Mouse (Mus musculus): Measurements from ENCODE around the gene March1. TPM values are rescaled to one million over a fixed set of nuclear protein-coding genes. Genes with fewer than 3 reads are reported as not detected.

The March1 gene
- polyA plus RNA-seq, 1 experiment from 2014 or later, result 0.77 TPM

DNA sequence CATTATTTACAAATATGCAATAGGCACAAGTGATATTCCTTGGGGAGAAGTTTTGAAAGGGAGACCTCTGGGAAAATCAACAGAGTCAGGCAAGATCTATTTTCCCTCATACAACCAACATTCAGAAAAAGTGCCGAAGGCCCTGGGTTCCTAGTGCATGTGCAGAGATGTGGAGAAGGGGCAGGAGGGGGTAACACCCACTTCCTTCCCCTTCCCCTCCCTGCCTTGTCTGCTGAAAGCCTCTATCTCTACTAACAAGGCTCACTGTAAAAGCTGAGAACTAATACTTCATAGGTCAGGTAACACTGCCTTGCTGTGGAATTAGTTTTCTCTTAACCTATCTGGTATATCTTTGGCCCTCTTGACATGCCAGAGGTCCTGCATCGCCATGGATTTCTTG is 812.9 kb downstream of the March1 start:
- Histone ChIP-seq H3K4me1 (no peaks in the 10 kb centered on the region), H3K9ac (no peak overlapping the region), H3K4me3 (replicated peaks) (no peak overlapping the region), H3K27ac (replicated peaks) (no peak overlapping the region), H3K4me2 (replicated peaks) (no peak overlapping the region), H3K27me3 (no peaks in the 10 kb centered on the region), H3K9me3 (replicated peaks) (no peaks in the 10 kb centered on the region), H3K36me3 (no peaks in the 10 kb centered on the region)
- no peak for ATAC-seq (ENCODE audit: insufficient number of reproducible peaks, low FRiP score, low TSS enrichment, low read depth)
- WGBS, result 60% methylated on average over 2 of the region's 2 CpGs

DNA sequence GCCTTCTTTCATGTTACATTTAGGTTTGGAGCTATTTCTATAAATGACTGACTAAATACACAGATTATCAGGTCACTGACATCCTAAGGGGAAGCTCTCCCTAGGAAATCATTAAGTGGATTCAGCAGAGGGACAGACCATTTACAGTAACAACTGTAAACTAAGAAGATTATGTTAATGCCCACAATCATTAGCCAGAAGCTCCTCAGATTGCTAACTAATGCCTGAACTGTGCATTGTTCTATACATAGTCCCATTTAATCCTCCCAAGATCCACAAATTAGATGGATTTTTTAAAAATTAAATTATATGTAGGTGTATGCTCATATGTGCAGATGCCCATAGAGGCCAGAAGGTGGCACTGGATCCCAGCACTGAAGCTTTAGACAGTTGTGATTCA is 815.9 kb downstream of the March1 start:
- H3K9me3 ChIP-seq (replicated peaks), result no peaks in the 10 kb centered on the region
- H3K27ac ChIP-seq (replicated peaks), result no peak overlapping the region
- H3K36me3 ChIP-seq, result no peaks in the 10 kb centered on the region
- H3K4me1 ChIP-seq, result no peaks in the 10 kb centered on the region
- no peaks in the 10 kb centered on the region for H3K27me3 ChIP-seq
- H3K4me2 ChIP-seq (replicated peaks), result no peak overlapping the region
- no peak overlapping the region for H3K9ac ChIP-seq
- no peak for ATAC-seq (ENCODE audit: insufficient number of reproducible peaks, low FRiP score, low TSS enrichment, low read depth)
- no peak overlapping the region for H3K4me3 ChIP-seq (replicated peaks)

GRCm38 (mm10) chr8:66436804-66437203 is 819.1 kb downstream of the March1 start:
- H3K27me3 ChIP-seq, result no peaks in the 10 kb centered on the region
- no peaks in the 10 kb centered on the region for H3K36me3 ChIP-seq
- H3K27ac ChIP-seq (replicated peaks), result no peak overlapping the region
- H3K4me2 ChIP-seq (replicated peaks), result no peak overlapping the region
- no peaks in the 10 kb centered on the region for H3K4me1 ChIP-seq
- H3K9ac ChIP-seq, result no peak overlapping the region
- ATAC-seq (ENCODE audit: insufficient number of reproducible peaks, low FRiP score, low TSS enrichment, low read depth), result no peak
- 93% methylated on average over 1 of the region's 1 CpGs for WGBS
- H3K4me3 ChIP-seq (replicated peaks), result no peak overlapping the region
- no peaks in the 10 kb centered on the region for H3K9me3 ChIP-seq (replicated peaks)

- no peaks in the 10 kb centered on the region for H3K9me3 ChIP-seq (replicated peaks)
- no peak overlapping the region for H3K27ac ChIP-seq (replicated peaks)
- H3K36me3 ChIP-seq, result no peaks in the 10 kb centered on the region
- H3K27me3 ChIP-seq, result no peaks in the 10 kb centered on the region
- no peak overlapping the region for H3K9ac ChIP-seq
- ATAC-seq (ENCODE audit: insufficient number of reproducible peaks, low FRiP score, low TSS enrichment, low read depth), result no peak
- H3K4me1 ChIP-seq, result no peaks in the 10 kb centered on the region
- H3K4me2 ChIP-seq (replicated peaks), result no peak overlapping the region
- no peak overlapping the region for H3K4me3 ChIP-seq (replicated peaks)
- 66% methylated on average over 3 of the region's 3 CpGs for WGBS
Measured at GRCm38 (mm10) chr8:66437929-66438328, 820.2 kb downstream of the March1 start.

GRCm38 (mm10) chr8:66438468-66438867 is 820.8 kb downstream of the March1 start:
- Histone ChIP-seq H3K9ac (no peak overlapping the region), H3K4me2 (replicated peaks) (no peak overlapping the region), H3K4me3 (replicated peaks) (no peak overlapping the region), H3K27ac (replicated peaks) (no peak overlapping the region), H3K4me1 (no peaks in the 10 kb centered on the region), H3K36me3 (no peaks in the 10 kb centered on the region), H3K9me3 (replicated peaks) (no peaks in the 10 kb centered on the region), H3K27me3 (no peaks in the 10 kb centered on the region)
- ATAC-seq (ENCODE audit: insufficient number of reproducible peaks, low FRiP score, low TSS enrichment, low read depth), result no peak
- WGBS, result 68% methylated on average over 4 of the region's 4 CpGs

- no peak overlapping the region for H3K4me3 ChIP-seq (replicated peaks)
- H3K4me2 ChIP-seq (replicated peaks), result no peak overlapping the region
- no peaks in the 10 kb centered on the region for H3K27me3 ChIP-seq
- no peak for ATAC-seq (ENCODE audit: insufficient number of reproducible peaks, low FRiP score, low TSS enrichment, low read depth)
- H3K4me1 ChIP-seq, result no peaks in the 10 kb centered on the region
- 8% methylated on average over 1 of the region's 1 CpGs for WGBS
- H3K9ac ChIP-seq, result no peak overlapping the region
- H3K36me3 ChIP-seq, result no peaks in the 10 kb centered on the region
- no peak overlapping the region for H3K27ac ChIP-seq (replicated peaks)
- no peaks in the 10 kb centered on the region for H3K9me3 ChIP-seq (replicated peaks)
Measured at GRCm38 (mm10) chr8:66441123-66441522, 823.4 kb downstream of the March1 start.

DNA sequence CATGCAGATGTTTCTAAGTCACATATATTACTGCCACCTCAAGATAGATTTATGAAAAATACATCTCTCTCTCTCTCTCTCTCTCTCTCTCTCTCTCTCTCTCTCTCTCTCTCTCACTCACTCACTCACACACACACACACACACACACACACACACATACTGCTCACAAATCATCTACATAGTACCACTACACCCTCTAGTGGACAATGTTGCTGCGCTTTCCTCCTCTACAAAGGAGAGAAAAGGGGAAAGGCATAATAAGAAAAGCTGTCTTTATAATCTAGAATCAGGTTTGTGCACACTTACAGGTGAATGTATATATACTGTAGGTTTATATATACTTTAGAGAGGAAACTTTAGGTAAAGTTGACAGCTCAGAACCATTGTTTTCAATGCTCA is 825.1 kb downstream of the March1 start:
- Histone ChIP-seq H3K36me3 (no peaks in the 10 kb centered on the region), H3K9me3 (replicated peaks) (no peaks in the 10 kb centered on the region), H3K4me2 (replicated peaks) (no peak overlapping the region), H3K4me3 (replicated peaks) (no peak overlapping the region), H3K9ac (no peak overlapping the region), H3K4me1 (no peaks in the 10 kb centered on the region), H3K27ac (replicated peaks) (no peak overlapping the region), H3K27me3 (no peaks in the 10 kb centered on the region)
- ATAC-seq (ENCODE audit: insufficient number of reproducible peaks, low FRiP score, low TSS enrichment, low read depth), result no peak
- 40% methylated on average over 1 of the region's 1 CpGs for WGBS

GRCm38 (mm10) chr8:66444141-66444540 is 826.4 kb downstream of the March1 start:
- Histone ChIP-seq H3K4me2 (replicated peaks) (no peak overlapping the region), H3K4me1 (no peaks in the 10 kb centered on the region), H3K4me3 (replicated peaks) (no peak overlapping the region), H3K27ac (replicated peaks) (no peak overlapping the region), H3K36me3 (no peaks in the 10 kb centered on the region), H3K27me3 (no peaks in the 10 kb centered on the region), H3K9me3 (replicated peaks) (no peaks in the 10 kb centered on the region), H3K9ac (no peak overlapping the region)
- WGBS, result 75% methylated on average over 5 of the region's 5 CpGs
- no peak for ATAC-seq (ENCODE audit: insufficient number of reproducible peaks, low FRiP score, low TSS enrichment, low read depth)

DNA sequence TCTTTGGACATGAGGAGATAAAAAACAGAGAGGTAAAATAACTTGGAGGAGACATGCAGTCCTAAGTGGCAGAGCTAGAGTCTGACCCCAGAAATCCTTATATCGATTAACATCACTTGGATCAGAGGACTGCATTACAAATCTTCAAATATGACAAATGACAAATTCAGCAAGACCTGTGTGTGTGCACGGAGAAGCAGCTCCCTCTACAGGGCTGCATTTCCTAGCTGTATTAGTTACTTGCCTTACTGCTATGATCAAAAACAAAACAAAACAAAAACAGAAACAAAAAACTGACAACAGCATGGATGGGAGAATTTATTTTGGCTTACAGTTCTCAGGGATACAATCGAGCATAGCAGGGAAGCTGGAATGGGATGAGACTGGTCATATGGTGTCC is 827.7 kb downstream of the March1 start:
- Histone ChIP-seq H3K27me3 (no peaks in the 10 kb centered on the region), H3K4me3 (replicated peaks) (no peak overlapping the region), H3K9ac (no peak overlapping the region), H3K9me3 (replicated peaks) (no peaks in the 10 kb centered on the region), H3K36me3 (no peaks in the 10 kb centered on the region), H3K4me1 (no peaks in the 10 kb centered on the region), H3K27ac (replicated peaks) (no peak overlapping the region), H3K4me2 (replicated peaks) (no peak overlapping the region)
- 75% methylated on average over 3 of the region's 3 CpGs for WGBS
- no peak for ATAC-seq (ENCODE audit: insufficient number of reproducible peaks, low FRiP score, low TSS enrichment, low read depth)

DNA sequence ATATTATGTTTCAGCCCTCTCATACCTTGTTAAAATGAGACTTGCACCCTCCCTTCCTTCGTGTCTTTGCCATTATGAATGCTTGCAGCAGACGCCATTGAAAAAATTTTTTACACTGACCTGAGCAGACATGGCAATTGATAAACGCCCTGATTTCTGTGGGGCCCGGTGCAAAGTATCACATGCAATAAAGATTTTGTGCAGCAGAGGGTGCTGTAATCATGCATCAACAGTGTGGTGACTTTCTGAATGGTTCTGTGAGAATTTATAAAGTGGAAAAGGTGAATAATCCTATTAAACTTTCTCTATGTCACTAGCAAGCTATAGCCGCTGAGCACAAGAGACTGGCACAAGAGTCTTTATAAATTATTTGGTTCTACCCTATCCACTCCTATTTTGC is 833.0 kb downstream of the March1 start:
- H3K36me3 ChIP-seq, result no peaks in the 10 kb centered on the region
- no peaks in the 10 kb centered on the region for H3K27me3 ChIP-seq
- H3K9me3 ChIP-seq (replicated peaks), result no peaks in the 10 kb centered on the region
- no peaks in the 10 kb centered on the region for H3K4me1 ChIP-seq
- no peak overlapping the region for H3K9ac ChIP-seq
- no peak for ATAC-seq (ENCODE audit: insufficient number of reproducible peaks, low FRiP score, low TSS enrichment, low read depth)
- 21% methylated on average over 5 of the region's 5 CpGs for WGBS
- no peak overlapping the region for H3K4me3 ChIP-seq (replicated peaks)
- H3K4me2 ChIP-seq (replicated peaks), result no peak overlapping the region
- H3K27ac ChIP-seq (replicated peaks), result no peak overlapping the region

- Histone ChIP-seq H3K27me3 (no peaks in the 10 kb centered on the region), H3K4me3 (replicated peaks) (no peak overlapping the region), H3K4me2 (replicated peaks) (no peak overlapping the region), H3K4me1 (no peaks in the 10 kb centered on the region), H3K9me3 (replicated peaks) (no peaks in the 10 kb centered on the region), H3K36me3 (no peaks in the 10 kb centered on the region), H3K27ac (replicated peaks) (no peak overlapping the region), H3K9ac (no peak overlapping the region)
- ATAC-seq (ENCODE audit: insufficient number of reproducible peaks, low FRiP score, low TSS enrichment, low read depth), result no peak
Measured at GRCm38 (mm10) chr8:66457057-66457456, 839.4 kb downstream of the March1 start.

DNA sequence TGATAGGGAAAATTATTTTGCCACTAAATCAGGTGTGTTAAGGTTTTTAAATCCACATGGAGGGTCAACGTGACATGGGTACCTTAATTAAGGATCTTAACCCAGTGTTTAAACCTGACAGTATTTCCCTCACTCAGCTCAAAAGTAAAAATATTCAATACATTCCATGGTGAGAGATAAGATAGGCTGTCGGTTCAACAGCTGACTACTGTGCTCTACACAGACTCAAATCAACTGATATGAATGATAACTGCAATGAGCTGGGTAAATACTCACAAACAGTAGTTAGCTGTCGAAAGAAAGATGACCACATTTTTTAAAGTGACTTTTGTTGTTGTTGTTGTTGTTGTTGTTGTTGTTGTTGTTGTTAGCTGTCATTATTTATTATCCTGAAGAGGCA is 852.1 kb downstream of the March1 start:
- Histone ChIP-seq H3K27me3 (no peaks in the 10 kb centered on the region), H3K36me3 (no peaks in the 10 kb centered on the region), H3K4me1 (no peaks in the 10 kb centered on the region), H3K9ac (no peak overlapping the region), H3K9me3 (replicated peaks) (no peaks in the 10 kb centered on the region), H3K4me2 (replicated peaks) (no peak overlapping the region), H3K4me3 (replicated peaks) (no peak overlapping the region), H3K27ac (replicated peaks) (no peak overlapping the region)
- ATAC-seq (ENCODE audit: insufficient number of reproducible peaks, low FRiP score, low TSS enrichment, low read depth), result no peak
- WGBS, result 81% methylated on average over 3 of the region's 3 CpGs

All from embryonic facial prominence, embryonic 15.5 days (tissue).